8 mouse cellular contexts compared by ENCODE assay signal in genomic region chr16:35983517-35984101, GRCm38 (mm10). TPM values are rescaled to one million over a fixed set of nuclear protein-coding genes. Genes with fewer than 3 reads are reported as not detected.
DNase-seq lines count a peak whose midpoint lies in the region; ATAC-seq and TF ChIP-seq lines count a peak whose summit lies in the region.

No protein-coding gene starts in this region.

- H3K9ac ChIP-seq in heart, embryonic 11.5 days (ENCODE audit: low read depth, low read length): peak overlapping the region; percentile 95
- peak overlapping the region; percentile 96 for H3K9ac ChIP-seq in kidney, postnatal 0 days (ENCODE audit: low read depth, low read length)
- peak overlapping the region; percentile 98 for H3K9ac ChIP-seq in liver, embryonic 12.5 days
- peak overlapping the region; percentile 93 for H3K9ac ChIP-seq in stomach, postnatal 0 days (ENCODE audit: low read length)

- H3K79me2 ChIP-seq in myocyte (ENCODE audit: control insufficient read depth, insufficient read depth): peaks cover 48% of the 10 kb centered on the region

- WGBS in heart, embryonic 11.5 days (ENCODE audit: insufficient replicate concordance): under 1% methylated on average over 63 of the region's 86 CpGs
- WGBS in kidney, postnatal 0 days: 0% methylated on average over 32 of the region's 86 CpGs
- WGBS in liver, embryonic 12.5 days (ENCODE audit: insufficient replicate concordance): under 1% methylated on average over 51 of the region's 86 CpGs
- 0% methylated on average over 39 of the region's 86 CpGs for WGBS in stomach, postnatal 0 days

- peak overlapping the region; percentile 95 for H3ac ChIP-seq in myocyte (ENCODE audit: control insufficient read depth, insufficient read length)

- H3K4me1 ChIP-seq in heart, embryonic 11.5 days (ENCODE audit: control insufficient read depth, insufficient read depth, low read length): peaks cover 4% of the 10 kb centered on the region; the same call in 1 of the 2 replicates
- no peaks in the 10 kb centered on the region for H3K4me1 ChIP-seq in kidney, postnatal 0 days (replicated peaks; ENCODE audit: insufficient read depth, low read length)
- peaks cover 52% of the 10 kb centered on the region for H3K4me1 ChIP-seq in liver, embryonic 12.5 days
- H3K4me1 ChIP-seq in stomach, postnatal 0 days (replicated peaks; ENCODE audit: control insufficient read depth, insufficient read depth): no peaks in the 10 kb centered on the region

- peak overlapping the region; percentile 77 for H3K4me2 ChIP-seq in heart, embryonic 11.5 days
- H3K4me2 ChIP-seq in kidney, postnatal 0 days (ENCODE audit: low read length): peak overlapping the region; percentile 81
- peak overlapping the region; percentile 82 for H3K4me2 ChIP-seq in liver, embryonic 12.5 days
- H3K4me2 ChIP-seq in myocyte (ENCODE audit: low read depth): peak overlapping the region; percentile 81
- H3K4me2 ChIP-seq in stomach, postnatal 0 days (replicated peaks; ENCODE audit: low read depth): peak overlapping the region; percentile 69

- no peaks in the 10 kb centered on the region for H3K9me3 ChIP-seq in heart, embryonic 11.5 days (replicated peaks; ENCODE audit: control insufficient read depth, low read length)
- H3K9me3 ChIP-seq in kidney, postnatal 0 days (replicated peaks; ENCODE audit: low read length): no peaks in the 10 kb centered on the region
- no peaks in the 10 kb centered on the region for H3K9me3 ChIP-seq in liver, embryonic 12.5 days (replicated peaks)
- H3K9me3 ChIP-seq in stomach, postnatal 0 days (ENCODE audit: control insufficient read depth, low read length): no peaks in the 10 kb centered on the region

- no peak for TF ChIP-seq CTCF in brain, embryonic 14.5 days (IDR thresholded peaks at IDR 0.05; ENCODE audit: borderline replicate concordance, extremely low read depth, insufficient read depth, insufficient read length)
- TF ChIP-seq CTCF in kidney, postnatal 0 days (IDR thresholded peaks at IDR 0.05; ENCODE audit: low read depth): no peak
- no peak for TF ChIP-seq CTCF in stomach, postnatal 0 days (IDR thresholded peaks at IDR 0.05; ENCODE audit: low read depth)

- H3K4me3 ChIP-seq in heart, embryonic 11.5 days (ENCODE audit: low read depth, low read length): peak overlapping the region; percentile 95
- H3K4me3 ChIP-seq in kidney, postnatal 0 days (replicated peaks; ENCODE audit: low read depth, low read length): peak overlapping the region; percentile 93
- H3K4me3 ChIP-seq in liver, embryonic 12.5 days: peak overlapping the region; percentile 89
- H3K4me3 ChIP-seq in myocyte: peak overlapping the region; percentile 37
- peak overlapping the region; percentile 98 for H3K4me3 ChIP-seq in stomach, postnatal 0 days (ENCODE audit: low read depth, low read length)

- no peaks in the 10 kb centered on the region for H3K36me3 ChIP-seq in heart, embryonic 11.5 days (ENCODE audit: control insufficient read depth, insufficient read depth, low read length)
- H3K36me3 ChIP-seq in kidney, postnatal 0 days (ENCODE audit: insufficient read depth, low read length): no peaks in the 10 kb centered on the region
- H3K36me3 ChIP-seq in liver, embryonic 12.5 days: no peaks in the 10 kb centered on the region
- H3K36me3 ChIP-seq in myocyte (ENCODE audit: control insufficient read depth, insufficient read depth): no peaks in the 10 kb centered on the region
- no peaks in the 10 kb centered on the region for H3K36me3 ChIP-seq in stomach, postnatal 0 days (ENCODE audit: control insufficient read depth, insufficient read depth, low read length)

- peak; percentile 77 to 79 for DNase-seq in CD8-positive naive resting alpha-beta T cell, adult 2 months (ENCODE audit: low read depth in 2 of 2, low spot score in 2 of 2)
- DNase-seq in brain, embryonic 14.5 days (ENCODE audit: low read depth): peak; percentile 76
- peak; percentile 79 for DNase-seq in kidney, postnatal 0 days (ENCODE audit: low spot score)
- DNase-seq in stomach, postnatal 0 days (ENCODE audit: low spot score): peak; percentile 73

- no peaks in the 10 kb centered on the region for H3K27me3 ChIP-seq in heart, embryonic 11.5 days (ENCODE audit: control insufficient read depth, insufficient read depth, low read length)
- no peaks in the 10 kb centered on the region for H3K27me3 ChIP-seq in kidney, postnatal 0 days (ENCODE audit: insufficient read depth, low read length)
- no peaks in the 10 kb centered on the region for H3K27me3 ChIP-seq in liver, embryonic 12.5 days (replicated peaks)
- no peaks in the 10 kb centered on the region for H3K27me3 ChIP-seq in myocyte (ENCODE audit: control insufficient read depth, insufficient read depth, insufficient read length)
- 0 out of 2 replicates have a peak, but pooled peaks cover 5% of the 10 kb centered on the region for H3K27me3 ChIP-seq in stomach, postnatal 0 days (ENCODE audit: control insufficient read depth, insufficient read depth, low read length)

- TF ChIP-seq EP300 in stomach, postnatal 0 days (optimal IDR thresholded peaks at IDR 0.05): no peak

- H3K27ac ChIP-seq in heart, embryonic 11.5 days (ENCODE audit: low read depth, low read length): peak overlapping the region; percentile 100
- peak overlapping the region; percentile 100 for H3K27ac ChIP-seq in kidney, postnatal 0 days
- H3K27ac ChIP-seq in liver, embryonic 12.5 days: peak overlapping the region; percentile 100
- H3K27ac ChIP-seq in stomach, postnatal 0 days (replicated peaks): peak overlapping the region; percentile 100

- no peak for TF ChIP-seq POLR2A in brain, embryonic 14.5 days (IDR thresholded peaks at IDR 0.05; ENCODE audit: borderline replicate concordance, extremely low read depth, insufficient read depth, insufficient read length, poor library complexity, severe bottlenecking)
- no peak for TF ChIP-seq POLR2A in myocyte (IDR thresholded peaks at IDR 0.05; ENCODE audit: insufficient read length, low read depth)

- ATAC-seq in erythroblast, adult 5-6 weeks (replicated peaks; ENCODE audit: low FRiP score, poor library complexity, severe bottlenecking): peak; percentile 41
- ATAC-seq in heart, embryonic 11.5 days (replicated peaks; ENCODE audit: insufficient number of reproducible peaks, low FRiP score, low TSS enrichment): peak; percentile 66
- peak; percentile 68 for ATAC-seq in kidney, postnatal 0 days (replicated peaks; ENCODE audit: low FRiP score, low read depth)
- ATAC-seq in liver, embryonic 12.5 days: peak; percentile 70
- ATAC-seq in stomach, postnatal 0 days (ENCODE audit: low FRiP score, low TSS enrichment): peak; percentile 65

TF ChIP-seq in myocyte, 11 proteins besides CTCF, POLR2A, EP300 and RAD21:
- TF ChIP-seq REST (IDR thresholded peaks at IDR 0.05; ENCODE audit: insufficient read depth, insufficient read length): no peak
- no peak for TF ChIP-seq MYOD1 (IDR thresholded peaks at IDR 0.05; ENCODE audit: control insufficient read depth in 1 of 3, insufficient read length in 2 of 3, low read depth in 2 of 3)
- no peak for TF ChIP-seq TCF3 (IDR thresholded peaks at IDR 0.05; ENCODE audit: insufficient read length, low read depth)
- no peak for TF ChIP-seq USF1 (IDR thresholded peaks at IDR 0.05; ENCODE audit: low read depth)
- no peak for TF ChIP-seq MAX (IDR thresholded peaks at IDR 0.05; ENCODE audit: low read depth)

RNA-seq across cellular contexts. Expression of gene Kpna1, which starts 5.1 kb away (rescaled TPM):
- polyA plus RNA-seq in brain, embryonic 14.5 days (2012; rRNA removed): 31.6 and 45.6 TPM in 2 replicates
- total RNA-seq in erythroblast, adult 5-6 weeks (2015; ENCODE audit: low replicate concordance): 29.8 and 43.5 TPM in 2 replicates
- 34.3 and 55.9 TPM in 2 replicates for total RNA-seq in erythroblast, adult 5-6 weeks (2017; ENCODE audit: low replicate concordance)
- polyA plus RNA-seq in heart, embryonic 11.5 days (2014; fragmentation: Nextera tagmentation; extraction: Ambion mirVana): 49.9 and 58.1 TPM in 2 replicates
- 23.3 and 24.7 TPM in 2 replicates for polyA plus RNA-seq in kidney, postnatal 0 days (2015; fragmentation: Nextera tagmentation; extraction: Ambion mirVana)
- polyA plus RNA-seq in liver, embryonic 12.5 days (2016; fragmentation: Nextera tagmentation; extraction: Ambion mirVana): 52.6 and 53.9 TPM in 2 replicates
- polyA plus RNA-seq in myocyte (2012; fragmentation: generic; extraction: Trizol): 14.8 TPM
- polyA plus RNA-seq in stomach, postnatal 0 days (2015; fragmentation: Nextera tagmentation; extraction: Ambion mirVana): 19.5 and 20.3 TPM in 2 replicates

RNA-seq across cellular contexts. Expression of gene Dtx3l, which starts 44.7 kb away (rescaled TPM):
- 0.92 and 1.3 TPM in 2 replicates for polyA plus RNA-seq in brain, embryonic 14.5 days (2012; rRNA removed)
- total RNA-seq in erythroblast, adult 5-6 weeks (2015; ENCODE audit: low replicate concordance): 13.3 and 15.0 TPM in 2 replicates
- 25.2 and 25.4 TPM in 2 replicates for total RNA-seq in erythroblast, adult 5-6 weeks (2017; ENCODE audit: low replicate concordance)
- polyA plus RNA-seq in heart, embryonic 11.5 days (2014; fragmentation: Nextera tagmentation; extraction: Ambion mirVana): 3.4 and 4.0 TPM in 2 replicates
- polyA plus RNA-seq in kidney, postnatal 0 days (2015; fragmentation: Nextera tagmentation; extraction: Ambion mirVana): 4.4 and 4.8 TPM in 2 replicates
- 3.4 and 3.5 TPM in 2 replicates for polyA plus RNA-seq in liver, embryonic 12.5 days (2016; fragmentation: Nextera tagmentation; extraction: Ambion mirVana)
- 0.83 TPM for polyA plus RNA-seq in myocyte (2012; fragmentation: generic; extraction: Trizol)
- 4.4 and 4.9 TPM in 2 replicates for polyA plus RNA-seq in stomach, postnatal 0 days (2015; fragmentation: Nextera tagmentation; extraction: Ambion mirVana)

RNA-seq across cellular contexts. Expression of gene Parp9, which starts 45.3 kb away (rescaled TPM):
- 1.4 TPM in 2 replicates for polyA plus RNA-seq in brain, embryonic 14.5 days (2012; rRNA removed)
- total RNA-seq in erythroblast, adult 5-6 weeks (2015; ENCODE audit: low replicate concordance): 21.3 and 23.0 TPM in 2 replicates
- total RNA-seq in erythroblast, adult 5-6 weeks (2017; ENCODE audit: low replicate concordance): 30.7 and 41.3 TPM in 2 replicates
- 3.3 and 5.1 TPM in 2 replicates for polyA plus RNA-seq in heart, embryonic 11.5 days (2014; fragmentation: Nextera tagmentation; extraction: Ambion mirVana)
- 10.7 and 11.3 TPM in 2 replicates for polyA plus RNA-seq in kidney, postnatal 0 days (2015; fragmentation: Nextera tagmentation; extraction: Ambion mirVana)
- polyA plus RNA-seq in liver, embryonic 12.5 days (2016; fragmentation: Nextera tagmentation; extraction: Ambion mirVana): 5.7 and 5.8 TPM in 2 replicates
- 1.2 TPM for polyA plus RNA-seq in myocyte (2012; fragmentation: generic; extraction: Trizol)
- 9.5 and 9.8 TPM in 2 replicates for polyA plus RNA-seq in stomach, postnatal 0 days (2015; fragmentation: Nextera tagmentation; extraction: Ambion mirVana)

RNA-seq across cellular contexts. Expression of gene Wdr5b, which starts 57.4 kb away (rescaled TPM):
- 7.3 TPM in 2 replicates for polyA plus RNA-seq in brain, embryonic 14.5 days (2012; rRNA removed)
- total RNA-seq in erythroblast, adult 5-6 weeks (2015; ENCODE audit: low replicate concordance): 1.7 and 8.6 TPM in 2 replicates
- 2.6 and 3.7 TPM in 2 replicates for total RNA-seq in erythroblast, adult 5-6 weeks (2017; ENCODE audit: low replicate concordance)
- 6.5 and 7.6 TPM in 2 replicates for polyA plus RNA-seq in heart, embryonic 11.5 days (2014; fragmentation: Nextera tagmentation; extraction: Ambion mirVana)
- polyA plus RNA-seq in kidney, postnatal 0 days (2015; fragmentation: Nextera tagmentation; extraction: Ambion mirVana): 8.1 and 8.7 TPM in 2 replicates
- polyA plus RNA-seq in liver, embryonic 12.5 days (2016; fragmentation: Nextera tagmentation; extraction: Ambion mirVana): 3.6 and 4.0 TPM in 2 replicates
- 1.9 TPM for polyA plus RNA-seq in myocyte (2012; fragmentation: generic; extraction: Trizol)
- 5.1 TPM in 2 replicates for polyA plus RNA-seq in stomach, postnatal 0 days (2015; fragmentation: Nextera tagmentation; extraction: Ambion mirVana)

Comparison
In these comparisons a context has a peak if more than half of its experiments do, and no peak if none do; other contexts are left out.
1. Peak in every context shown above with its lines: DNase-seq, ATAC-seq, H3K4me3 ChIP-seq and H3K27ac ChIP-seq.
2. H3K4me3 ChIP-seq: peak in every context shown above with its lines; median percentile 98 in stomach, postnatal 0 days; 95 in heart, embryonic 11.5 days; 93 in kidney, postnatal 0 days; 89 in liver, embryonic 12.5 days; 37 in myocyte.